Mouse (Mus musculus) heart, embryonic 14.5 days (tissue): ENCODE data around the gene Ppfibp2. TPM values are rescaled to one million over a fixed set of nuclear protein-coding genes. Genes with fewer than 3 reads are reported as not detected.

Experiments used
- ATAC-seq: fragments of 200-750 bp; cut with Nextera tagmentation; 2 replicates; pipeline ENCODE4 v1.8.0; 2017; ENCODE audit warnings: low read depth, moderate TSS enrichment; ENCODE audit not compliant: insufficient number of reproducible peaks, insufficient read depth, low FRiP score
- H3K27ac ChIP-seq, 2 experiments: fragments of 200-500 bp in 1 of 2; fragments of 300-500 bp in 1 of 2; sonication (generic) in 1 of 2; replicated peaks in 1 of 2; 2 replicates each; pipeline ENCODE4 v1.5.1; 2012 to 2014; ENCODE audit warnings: low read depth in 2 of 2, low read length in 2 of 2, control low read depth in 1 of 2, mild to moderate bottlenecking in 1 of 2, mixed read lengths in 1 of 2; ENCODE audit not compliant: control insufficient read depth in 1 of 2, insufficient read depth in 1 of 2
- H3K27me3 ChIP-seq: fragments of 300-500 bp; sonication (generic); 2 replicates; pipeline ENCODE4 v1.6.1; 2014; ENCODE audit warnings: mild to moderate bottlenecking, low read length, control low read depth; ENCODE audit not compliant: control insufficient read depth, insufficient read depth
- H3K36me3 ChIP-seq: fragments of 300-500 bp; sonication (generic); 2 replicates; pipeline ENCODE4 v1.6.1; 2014; ENCODE audit warnings: mild to moderate bottlenecking, control low read depth, low read length, mixed read lengths; ENCODE audit not compliant: control insufficient read depth, insufficient read depth
- H3K4me1 ChIP-seq, 2 experiments: fragments of 200-500 bp in 1 of 2; fragments of 300-500 bp in 1 of 2; sonication (generic) in 1 of 2; 2 replicates each; pipeline ENCODE4 v1.6.1; 2012 to 2014; ENCODE audit warnings: low read length in 2 of 2, control low read depth in 1 of 2, mixed read lengths in 1 of 2; ENCODE audit not compliant: control insufficient read depth in 2 of 2, insufficient read depth in 2 of 2
- H3K4me2 ChIP-seq: fragments of 300-500 bp; sonication (generic); 2 replicates; pipeline ENCODE4 v1.6.1; 2014; ENCODE audit warnings: mild to moderate bottlenecking, low read length
- H3K4me3 ChIP-seq, 2 experiments: fragments of 200-500 bp in 1 of 2; fragments of 300-500 bp in 1 of 2; sonication (generic) in 1 of 2; 2 replicates each; pipeline ENCODE4 v1.5.1; 2012 to 2014; ENCODE audit warnings: low read length in 2 of 2, mild to moderate bottlenecking in 2 of 2, control low read depth in 1 of 2, low read depth in 1 of 2, moderate library complexity in 1 of 2; ENCODE audit not compliant: control insufficient read depth in 1 of 2, insufficient read depth in 1 of 2
- H3K9ac ChIP-seq: fragments of 300-500 bp; sonication (generic); 2 replicates; pipeline ENCODE4 v1.6.1; 2014; ENCODE audit warnings: mild to moderate bottlenecking, low read length
- H3K9me3 ChIP-seq: fragments of 300-500 bp; sonication (generic); 2 replicates; pipeline ENCODE4 v1.6.1; 2016; ENCODE audit warnings: low read length, control low read depth; ENCODE audit not compliant: control insufficient read depth
- WGBS: fragments of 180-500 bp; shearing (Covaris S2); extraction: QIAGEN DNeasy Blood & Tissue Kit; methylation state at CpG from one replicate; pipeline ENCODE4 v1.1.7; 2014; 5-methylcytosine and 5-hydroxymethylcytosine counted together
- polyA plus RNA-seq: library from polyadenylated mRNA; unstranded; fragments of >200 nt; fragmentation: Nextera tagmentation; extraction: Ambion mirVana; gene quantifications from 2 replicates; pipeline ENCODE4 v1.2.1, GENCODE M21; 2014

The Ppfibp2 gene
- polyA plus RNA-seq, 1 experiment from 2014 or later = 7.3 TPM

DNA sequence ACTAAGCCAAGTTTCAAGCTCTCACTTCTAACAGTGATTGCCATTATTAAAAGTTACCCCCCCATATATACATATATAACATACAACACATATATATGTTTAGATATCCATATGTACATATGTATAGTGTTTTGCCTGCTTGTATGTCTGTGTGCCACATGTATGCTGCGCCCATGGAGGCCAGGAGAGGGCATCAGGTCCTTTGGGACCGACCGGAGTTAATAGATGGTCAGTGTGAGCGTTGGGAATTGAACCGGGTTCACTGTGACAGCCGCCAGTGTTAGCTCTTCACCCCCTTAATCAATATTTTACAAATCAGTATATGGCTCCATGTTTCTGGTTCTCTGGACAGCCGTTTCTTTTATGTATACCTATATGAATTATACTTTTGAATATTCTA, 55.0 kb downstream of the Ppfibp2 start:
- no peak overlapping the region for H3K4me2 ChIP-seq
- H3K36me3 ChIP-seq = no peaks in the 10 kb centered on the region
- no peak for ATAC-seq
- no peaks in the 10 kb centered on the region for H3K4me1 ChIP-seq
- no peak overlapping the region for H3K4me3 ChIP-seq
- no peaks in the 10 kb centered on the region for H3K27me3 ChIP-seq
- H3K9ac ChIP-seq = no peak overlapping the region
- 79% methylated on average over 7 of the region's 7 CpGs for WGBS
- H3K9me3 ChIP-seq = no peaks in the 10 kb centered on the region
- H3K27ac ChIP-seq = no peak overlapping the region

DNA sequence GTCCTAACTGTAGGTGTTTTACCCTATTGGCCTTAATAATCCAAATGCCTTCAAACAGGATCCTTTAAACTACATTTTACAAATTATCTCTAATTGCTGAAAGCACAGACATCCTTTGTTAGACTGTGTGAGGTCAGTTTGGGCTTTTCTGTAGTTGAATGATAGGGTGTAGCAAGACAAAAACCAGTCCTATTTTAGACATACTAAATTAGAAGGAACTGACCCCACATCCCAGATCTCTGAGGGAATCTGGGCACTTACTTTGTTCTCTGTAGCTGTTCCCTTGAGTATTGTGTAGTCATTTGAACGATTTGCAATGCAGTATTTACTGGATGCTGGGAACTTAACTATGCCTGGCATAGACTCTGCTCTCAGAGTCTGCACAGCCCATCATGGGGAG, 56.8 kb downstream of the Ppfibp2 start:
- Histone ChIP-seq H3K36me3 (no peaks in the 10 kb centered on the region), H3K4me2 (no peak overlapping the region), H3K9ac (no peak overlapping the region), H3K9me3 (no peaks in the 10 kb centered on the region), H3K27me3 (no peaks in the 10 kb centered on the region), H3K4me1 (no peaks in the 10 kb centered on the region), H3K27ac (no peak overlapping the region), H3K4me3 (no peak overlapping the region)
- 28% methylated on average over 1 of the region's 1 CpGs for WGBS
- no peak for ATAC-seq

GRCm38 (mm10) chr7:107656451-107656850, 61.4 kb downstream of the Ppfibp2 start:
- no peak for ATAC-seq
- no peak overlapping the region for H3K4me2 ChIP-seq
- H3K9ac ChIP-seq = no peak overlapping the region
- WGBS = 75% methylated on average over 6 of the region's 6 CpGs
- no peak overlapping the region for H3K4me3 ChIP-seq
- H3K9me3 ChIP-seq = no peaks in the 10 kb centered on the region
- no peak overlapping the region for H3K27ac ChIP-seq
- H3K4me1 ChIP-seq = peaks cover 0 to under 1% of the 10 kb centered on the region in 2 experiments; a peak in 1 of 4 replicates
- H3K27me3 ChIP-seq = no peaks in the 10 kb centered on the region
- no peaks in the 10 kb centered on the region for H3K36me3 ChIP-seq

- Histone ChIP-seq H3K9ac (no peak overlapping the region), H3K4me1 (peaks cover 9 to 12% of the 10 kb centered on the region in 2 experiments), H3K9me3 (no peaks in the 10 kb centered on the region), H3K4me3 (no peak overlapping the region), H3K4me2 (no peak overlapping the region), H3K27ac (no peak overlapping the region), H3K36me3 (no peaks in the 10 kb centered on the region), H3K27me3 (no peaks in the 10 kb centered on the region)
- ATAC-seq = no peak
- WGBS = 74% methylated on average over 8 of the region's 8 CpGs
Observed at GRCm38 (mm10) chr7:107659186-107659918, 64.3 kb downstream of the Ppfibp2 start.

- Histone ChIP-seq H3K27me3 (no peaks in the 10 kb centered on the region), H3K36me3 (no peaks in the 10 kb centered on the region), H3K9me3 (no peaks in the 10 kb centered on the region), H3K4me1 (peaks cover 23 to 28% of the 10 kb centered on the region in 2 experiments), H3K4me3 (no peak overlapping the region), H3K4me2 (no peak overlapping the region), H3K9ac (no peak overlapping the region), H3K27ac (no peak overlapping the region)
- WGBS = 21% methylated on average over 8 of the region's 8 CpGs
- no peak for ATAC-seq
Observed at GRCm38 (mm10) chr7:107661189-107661842, 66.3 kb downstream of the Ppfibp2 start.

GRCm38 (mm10) chr7:107661843-107662281, 66.9 kb downstream of the Ppfibp2 start:
- Histone ChIP-seq H3K4me3 (no peak overlapping the region), H3K9ac (no peak overlapping the region), H3K36me3 (no peaks in the 10 kb centered on the region), H3K4me2 (no peak overlapping the region), H3K4me1 (peaks cover 26 to 31% of the 10 kb centered on the region in 2 experiments), H3K27me3 (no peaks in the 10 kb centered on the region), H3K9me3 (no peaks in the 10 kb centered on the region), H3K27ac (no peak overlapping the region)
- ATAC-seq = no peak
- WGBS = 79% methylated on average over 5 of the region's 5 CpGs

DNA sequence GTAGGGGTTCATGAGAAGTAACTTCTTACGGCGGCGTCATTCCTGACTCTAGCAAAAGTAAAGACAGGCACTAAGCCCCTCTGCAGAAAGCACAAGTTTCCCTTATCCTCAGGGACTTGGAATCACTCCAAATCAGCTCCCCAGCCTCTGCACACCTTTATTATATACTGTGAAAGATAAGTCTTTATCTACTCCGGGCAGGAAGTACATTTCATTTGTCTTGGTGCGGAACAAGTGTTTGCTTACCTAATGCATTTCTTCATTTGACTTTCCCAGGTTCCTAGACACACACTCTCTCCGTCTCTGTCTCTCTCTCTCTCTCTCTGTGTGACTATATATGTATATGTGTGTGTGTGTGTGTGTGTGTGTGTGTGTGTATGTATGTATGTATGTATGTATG, 68.6 kb downstream of the Ppfibp2 start:
- no peak for ATAC-seq
- Histone ChIP-seq H3K27ac (no peak overlapping the region), H3K4me2 (no peak overlapping the region), H3K4me3 (no peak overlapping the region), H3K4me1 (peaks cover 28 to 38% of the 10 kb centered on the region in 2 experiments), H3K27me3 (no peaks in the 10 kb centered on the region), H3K36me3 (no peaks in the 10 kb centered on the region), H3K9ac (no peak overlapping the region), H3K9me3 (no peaks in the 10 kb centered on the region)
- WGBS = 72% methylated on average over 6 of the region's 6 CpGs
